Mouse (Mus musculus) CH12.LX (cell line): ENCODE results near the gene Pla2g1b. TPM values are rescaled to one million over a fixed set of nuclear protein-coding genes. Genes with fewer than 3 reads are reported as not detected.
"Not testable (repeated sequence)": the region's sequence is repeated elsewhere in the genome, so short reads cannot be mapped to it uniquely, and the experiment has no call there.

ENCODE experiments used
- DNase-seq: peaks from one replicate; pipeline ENCODE4 v3.0.0-alpha.2; 2013; ENCODE audit errors: extremely low read depth
- H3K27ac ChIP-seq: 2 replicates; pipeline ENCODE4 v1.5.1; 2012; ENCODE audit warnings: low read depth, mild to moderate bottlenecking, control low read depth, moderate library complexity; ENCODE audit not compliant: insufficient read depth
- H3K27me3 ChIP-seq: replicated peaks from 2 replicates; pipeline ENCODE3; 2012; ENCODE audit warnings: inconsistent platforms
- H3K36me3 ChIP-seq, 2 experiments: replicated peaks in 1 of 2; 2 replicates each; pipeline versions ENCODE3 to v1.6.1; 2012; ENCODE audit warnings: inconsistent platforms in 1 of 2, low read length in 1 of 2, mild to moderate bottlenecking in 1 of 2, mixed read lengths in 1 of 2, moderate library complexity in 1 of 2; ENCODE audit not compliant: control insufficient read depth in 1 of 2, insufficient read depth in 1 of 2
- H3K4me1 ChIP-seq, 2 experiments: 2 replicates each; pipeline ENCODE4 v1.6.1; 2012; ENCODE audit warnings: inconsistent platforms in 1 of 2, moderate library complexity in 1 of 2; ENCODE audit not compliant: insufficient read depth in 2 of 2, control insufficient read depth in 1 of 2
- H3K4me2 ChIP-seq: 2 replicates; pipeline ENCODE4 v1.6.1; 2012; ENCODE audit warnings: low read depth, mild to moderate bottlenecking, control low read depth; ENCODE audit not compliant: poor library complexity, insufficient read depth, severe bottlenecking
- H3K4me3 ChIP-seq, 3 experiments: fragments of 150-350 bp in 1 of 3; sonication (generic) in 1 of 3; replicated peaks in 1 of 3; 2 replicates each; pipeline versions ENCODE3 to v1.5.1; 2011 to 2012; ENCODE audit warnings: low read depth in 2 of 3, low read length in 2 of 3, mild to moderate bottlenecking in 2 of 3, moderate library complexity in 2 of 3, control low read depth in 1 of 3, improper control_type of control experiment in 1 of 3, inconsistent platforms in 1 of 3, mixed read lengths in 1 of 3; ENCODE audit not compliant: poor library complexity in 1 of 3
- H3K79me2 ChIP-seq: replicated peaks from 2 replicates; pipeline ENCODE4 v1.6.1; 2012; ENCODE audit warnings: mild to moderate bottlenecking, moderate library complexity; ENCODE audit not compliant: control insufficient read depth, poor library complexity, insufficient read depth, severe bottlenecking; ENCODE audit errors: extremely low read depth
- H3K9ac ChIP-seq: 2 replicates; pipeline ENCODE4 v1.6.1; 2012; ENCODE audit warnings: low read depth, mild to moderate bottlenecking, control low read depth, moderate library complexity; ENCODE audit not compliant: insufficient read depth
- H3K9me3 ChIP-seq: replicated peaks from 2 replicates; pipeline ENCODE3; 2012; ENCODE audit warnings: low read length, inconsistent platforms, mixed read lengths
- BHLHE40 ChIP-seq: IDR thresholded peaks from 2 replicates; pipeline ENCODE4 v1.6.1; 2011; ENCODE audit warnings: mild to moderate bottlenecking, low read depth, low read length, improper control_type of control experiment
- CHD2 ChIP-seq: IDR thresholded peaks from 2 replicates; pipeline ENCODE4 v1.6.1; 2011; ENCODE audit warnings: low read length, improper control_type of control experiment
- CTCF ChIP-seq, 2 experiments: IDR thresholded peaks in 1 of 2; conservative IDR thresholded peaks in 1 of 2; 2 replicates each; pipeline ENCODE4 v1.5.1; 2011 to 2012; ENCODE audit warnings: low read depth in 2 of 2, low read length in 2 of 2, improper control_type of control experiment in 1 of 2, inconsistent platforms in 1 of 2, mild to moderate bottlenecking in 1 of 2, moderate library complexity in 1 of 2
- E2F4 ChIP-seq: IDR thresholded peaks from 2 replicates; pipeline ENCODE4 v1.6.1; 2011; ENCODE audit warnings: low read depth, low read length, improper control_type of control experiment; ENCODE audit not compliant: insufficient replicate concordance
- EP300 ChIP-seq: IDR thresholded peaks from 2 replicates; pipeline ENCODE4 v1.6.1; 2011; ENCODE audit warnings: low read length, improper control_type of control experiment
- ETS1 ChIP-seq: conservative IDR thresholded peaks from 2 replicates; pipeline ENCODE4 v1.6.1; 2012; ENCODE audit warnings: low read depth, mild to moderate bottlenecking, inconsistent platforms, low read length, improper control_type of control experiment, moderate library complexity
- HCFC1 ChIP-seq: IDR thresholded peaks from 2 replicates; pipeline ENCODE4 v1.6.1; 2012; ENCODE audit warnings: low read depth, mild to moderate bottlenecking, inconsistent platforms, low read length, improper control_type of control experiment
- IRF4 ChIP-seq: IDR thresholded peaks from 2 replicates; pipeline ENCODE4 v1.6.1; 2014; ENCODE audit warnings: low read depth, mild to moderate bottlenecking, inconsistent platforms, low read length, improper control_type of control experiment
- JUND ChIP-seq: conservative IDR thresholded peaks from 2 replicates; pipeline ENCODE4 v1.6.1; 2011; ENCODE audit warnings: low read depth, low read length, improper control_type of control experiment
- MAFK ChIP-seq: IDR thresholded peaks from 2 replicates; pipeline ENCODE4 v1.6.1; 2011; ENCODE audit warnings: low read length, improper control_type of control experiment; ENCODE audit not compliant: insufficient replicate concordance
- MAX ChIP-seq: IDR thresholded peaks from 2 replicates; pipeline ENCODE4 v1.6.1; 2011; ENCODE audit warnings: low read length, improper control_type of control experiment
- MAZ ChIP-seq: IDR thresholded peaks from 2 replicates; pipeline ENCODE4 v1.6.1; 2012; ENCODE audit warnings: low read depth, mild to moderate bottlenecking, inconsistent platforms, low read length, improper control_type of control experiment, moderate library complexity
- MXI1 ChIP-seq: IDR thresholded peaks from 2 replicates; pipeline ENCODE4 v1.6.1; 2011; ENCODE audit warnings: mild to moderate bottlenecking, low read depth, low read length, improper control_type of control experiment
- MYC ChIP-seq: IDR thresholded peaks from 2 replicates; pipeline ENCODE4 v1.6.1; 2011; ENCODE audit warnings: low read depth, mild to moderate bottlenecking, improper control_type of control experiment, low read length
- NRF1 ChIP-seq: IDR thresholded peaks from 2 replicates; pipeline ENCODE4 v1.6.1; 2014; ENCODE audit warnings: low read depth, mild to moderate bottlenecking, inconsistent platforms, low read length, improper control_type of control experiment, moderate library complexity
- POLR2AphosphoS2 ChIP-seq: IDR thresholded peaks from 2 replicates; pipeline ENCODE4 v1.6.1; 2011; ENCODE audit warnings: low read depth, low read length, improper control_type of control experiment
- RAD21 ChIP-seq: IDR thresholded peaks from 2 replicates; pipeline ENCODE4 v1.6.1; 2011; ENCODE audit warnings: low read depth, mild to moderate bottlenecking, low read length, improper control_type of control experiment, moderate library complexity
- RCOR1 ChIP-seq: conservative IDR thresholded peaks from 2 replicates; pipeline ENCODE4 v1.6.1; 2012; ENCODE audit warnings: low read depth, mild to moderate bottlenecking, inconsistent platforms, low read length, improper control_type of control experiment
- SIN3A ChIP-seq: IDR thresholded peaks from 2 replicates; pipeline ENCODE4 v1.6.1; 2012; ENCODE audit warnings: low read length, improper control_type of control experiment, inconsistent platforms
- SMC3 ChIP-seq: IDR thresholded peaks from 2 replicates; pipeline ENCODE4 v1.6.1; 2011; ENCODE audit warnings: low read depth, low read length, improper control_type of control experiment
- dilution Hi-C: fragments of 300-500 bp; cut with MboI; formaldehyde crosslinking; loops from 2 replicates; pipeline ENCODE4 v1.14.3; 2020; ENCODE audit warnings: low sequenced_read_pairs; ENCODE audit not compliant: extremely low pct_unique_long_range_greater_than_20kb, extremely low pct_ligation_motif_present
- in situ Hi-C: fragments of 300-500 bp; cut with MboI; formaldehyde crosslinking; loops from 3 replicates; pipeline ENCODE4 v1.14.3; 2019; ENCODE audit warnings: low sequenced_read_pairs, low pct_ligation_motif_present, low pct_unique_long_range_greater_than_20kb, mixed read lengths
- polyA plus RNA-seq: library from polyadenylated mRNA; unstranded; fragments of >175 nt; gene quantifications from 2 replicates; pipeline ENCODE4 v1.2.1, GENCODE M21; 2012; ENCODE audit warnings: low read depth; ENCODE audit not compliant: insufficient read length
- total RNA-seq, 2 experiments: library from RNA; depleted of rRNA; stranded (reverse); fragments of 300-350 nt in 1 of 2; fragments of >200 nt in 1 of 2; gene quantifications; 2 replicates each; pipeline ENCODE4 v1.2.3; 2012 to 2014

The Pla2g1b gene
- total and polyA plus RNA-seq, 3 experiments, result not detected

- H3K79me2 ChIP-seq, H3K4me2 ChIP-seq, dilution Hi-C loops, H3K27ac ChIP-seq, DNase-seq, H3K9ac ChIP-seq, H3K4me3 ChIP-seq, H3K9me3 ChIP-seq, H3K4me1 ChIP-seq, H3K27me3 ChIP-seq: not testable (repeated sequence)
- TF ChIP-seq MAX (peak; percentile 35; the same call in 1 of the 2 replicates), RAD21 (peak; percentile 47), CTCF (conservative IDR thresholded peaks at IDR 0.05 in 1 of 2, IDR thresholded peaks at IDR 0.05 in 1 of 2; ENCODE audit: low read depth in 2 of 2, low read length in 2 of 2) (peak; percentile 62 to 64), JUND (peak; percentile 37; the same call in 1 of the 2 replicates), SMC3 (peak; percentile 35), MYC (0 out of 2 replicates have a peak, but pooled peaks have one; percentile 32)
- in situ Hi-C loops, result loop anchor here (5.0 kb wide), 1 partner anchor 95 kb away; the partner anchor contains the start of gene Cox6a1
- peaks cover 0 to 53% of the 10 kb centered on the region in 2 experiments for H3K36me3 ChIP-seq
These were observed 23.4 kb upstream of the Pla2g1b start for GRCm38 (mm10) chr5:115442663-115443062.

GRCm38 (mm10) chr5:115444130-115444529 lies 21.9 kb upstream of the Pla2g1b start:
- Histone ChIP-seq H3K9me3 (no peaks in the 10 kb centered on the region), H3K4me2 (no peak overlapping the region), H3K27ac (no peak overlapping the region), H3K4me3 (no peak overlapping the region), H3K36me3 (peaks cover 0 to 46% of the 10 kb centered on the region in 2 experiments), H3K79me2 (no peaks in the 10 kb centered on the region), H3K9ac (no peak overlapping the region), H3K27me3 (no peaks in the 10 kb centered on the region), H3K4me1 (0 out of 4 replicates have a peak, but pooled peaks cover 0 to 4% of the 10 kb centered on the region in 2 experiments)
- dilution Hi-C loops, result no loop called here
- DNase-seq, result no peak
- in situ Hi-C loops, result loop anchor here (5.0 kb wide), 1 partner anchor 97 kb away; the partner anchor contains the start of gene Cox6a1
- TF ChIP-seq RAD21, result no peak
- no peak for TF ChIP-seq JUND
- no peak for TF ChIP-seq MAFK
- no peak for TF ChIP-seq NRF1
- TF ChIP-seq MAZ, result no peak
- no peak for TF ChIP-seq POLR2AphosphoS2
- no peak for TF ChIP-seq CHD2
- TF ChIP-seq ETS1, result no peak
- TF ChIP-seq RCOR1, result no peak
- no peak for TF ChIP-seq SIN3A
- no peak for TF ChIP-seq CTCF (conservative IDR thresholded peaks at IDR 0.05 in 1 of 2, IDR thresholded peaks at IDR 0.05 in 1 of 2; ENCODE audit: low read depth in 2 of 2, low read length in 2 of 2)
- TF ChIP-seq MXI1, result no peak
- no peak for TF ChIP-seq HCFC1
- no peak for TF ChIP-seq BHLHE40
- no peak for TF ChIP-seq EP300
- no peak for TF ChIP-seq E2F4
- no peak for TF ChIP-seq IRF4
